Mouse (Mus musculus) B cell, adult 2 months (primary cell): ENCODE measurements around the gene Gm49345.
A peak's percentile ranks its signal among the peaks of the same experiment; 100 is the strongest.
"Not testable (repeated sequence)": the region's sequence is repeated elsewhere in the genome, so short reads cannot be mapped to it uniquely, and the experiment has no call there.

Experiments used
- DNase-seq, 2 experiments: peaks; one replicate each; pipeline ENCODE4 v3.0.0; 2022

Gene Gm49345

DNA sequence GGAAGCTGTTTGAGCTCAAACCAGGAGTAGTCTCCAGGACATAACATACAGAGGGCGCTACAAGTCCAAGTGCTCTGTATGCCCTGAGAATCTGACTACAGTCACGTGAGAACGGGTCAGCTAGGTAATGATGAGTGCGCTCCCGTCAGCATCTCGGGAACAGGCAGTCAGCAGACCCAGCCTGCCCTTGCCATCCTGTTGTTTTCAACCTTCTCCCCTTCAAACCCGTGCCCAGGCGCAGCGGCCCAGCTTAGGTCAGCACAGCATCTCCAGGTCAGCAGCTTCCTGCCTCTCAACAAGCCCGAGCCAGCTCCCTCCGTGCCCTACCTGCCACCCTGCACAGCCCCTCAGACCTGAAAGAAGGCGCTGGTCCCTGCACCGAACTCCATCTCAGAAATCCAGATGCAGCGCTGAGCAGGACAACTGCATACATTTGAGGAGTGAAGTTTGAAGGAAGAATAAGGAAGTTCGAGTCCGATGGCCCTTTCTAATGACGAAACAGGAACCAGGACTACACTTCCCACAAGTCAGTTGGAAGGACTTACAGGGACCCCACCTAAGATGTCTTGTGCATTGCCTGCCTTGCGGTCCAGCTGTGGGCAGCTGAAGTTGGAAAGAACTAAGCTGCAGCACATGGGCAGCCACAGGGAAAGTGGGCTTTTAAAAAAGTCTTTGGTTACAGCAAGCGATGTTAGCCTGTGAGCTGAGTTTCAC is at the start of gene Gm49345, which contains the start of gene Zfp729a:
Gm49345 (minus strand) TSS at position 476 of the 714 bp plus-strand sequence.
Zfp729a (minus strand) TSS at position 498 of the 714 bp plus-strand sequence.
- peak; percentile 84 to 88 for DNase-seq

DNA sequence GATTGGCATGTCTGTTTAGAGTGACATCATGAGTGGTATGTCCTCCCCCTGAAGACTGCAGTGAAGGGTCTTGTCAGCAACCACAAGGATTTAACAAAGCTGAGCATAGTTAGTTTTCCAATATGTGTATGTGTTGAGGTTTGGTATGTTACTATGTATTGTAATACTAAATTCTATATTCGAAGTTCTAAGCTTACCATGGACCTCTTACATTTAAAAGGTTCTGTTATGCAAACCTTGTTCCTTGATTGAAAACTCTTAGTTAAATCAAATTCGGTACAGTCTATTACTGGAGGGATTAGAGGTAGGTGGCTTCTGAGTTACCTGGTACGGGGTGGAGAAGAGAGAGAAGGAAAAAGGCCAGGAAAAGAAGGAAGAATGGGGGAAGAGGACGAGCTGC is 49.4 kb upstream of the Gm49345 start, which contains the start of gene Zfp738:
Zfp738 (minus strand) TSS at position 101 of the 400 bp plus-strand sequence.
- no peak for DNase-seq

DNA sequence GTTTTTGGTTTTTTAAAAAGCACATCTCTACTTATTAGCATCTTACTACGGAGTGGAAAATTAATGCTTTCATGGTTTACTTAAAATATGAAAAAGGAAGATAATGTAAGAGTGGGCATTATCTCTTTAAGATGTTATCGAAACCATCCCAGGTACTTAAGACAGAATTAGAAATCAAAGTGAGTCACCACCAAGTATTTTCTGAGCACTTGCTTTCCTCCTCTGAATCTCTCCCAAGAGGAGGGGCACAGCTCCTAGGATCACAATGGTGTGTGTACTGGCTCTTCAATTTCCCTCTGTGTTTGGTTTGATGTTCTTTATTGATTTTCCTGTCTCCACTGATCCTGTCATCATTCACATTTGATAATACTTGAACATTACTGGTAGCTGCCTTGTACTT is 46.3 kb upstream of the Gm49345 start:
- DNase-seq, result not testable (repeated sequence)

DNA sequence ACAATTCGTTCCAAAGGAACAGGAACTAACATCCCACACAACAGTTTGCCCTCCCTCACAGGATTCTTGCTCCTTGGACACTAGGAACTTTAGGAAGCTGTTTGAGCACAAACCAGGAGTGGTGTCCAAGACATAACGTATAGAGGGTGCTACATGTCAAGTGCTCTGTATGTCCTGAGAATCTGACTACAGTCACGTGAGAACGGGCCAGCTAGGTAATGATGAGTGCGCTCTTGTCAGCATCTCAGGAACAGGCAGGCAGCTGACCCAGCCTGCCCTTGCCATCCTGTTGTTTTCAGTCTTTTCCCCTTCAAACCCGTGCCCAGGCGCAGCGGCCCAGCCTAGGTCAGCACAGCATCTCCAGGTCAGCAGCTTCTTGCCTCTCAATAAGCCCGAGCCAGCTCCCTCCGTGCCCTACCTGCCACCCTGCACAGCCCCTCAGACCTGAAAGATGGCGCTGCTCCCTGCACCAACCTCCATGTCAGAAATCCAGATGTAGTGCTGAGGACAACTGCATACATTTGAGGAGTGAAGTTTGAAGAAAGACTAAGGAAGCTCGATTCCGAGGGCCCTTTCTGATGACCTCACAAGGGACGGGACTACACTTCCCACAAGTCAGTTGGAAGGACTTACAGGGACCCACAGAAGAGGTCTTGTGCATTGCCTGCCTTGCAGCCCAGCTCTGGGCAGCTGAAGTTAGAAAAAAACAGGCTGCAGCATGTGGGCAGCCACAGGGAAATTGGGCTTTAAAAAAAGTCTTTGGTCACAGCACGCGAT is 45.6 kb upstream of the Gm49345 start:
- peak; percentile 85 to 89 for DNase-seq

DNA sequence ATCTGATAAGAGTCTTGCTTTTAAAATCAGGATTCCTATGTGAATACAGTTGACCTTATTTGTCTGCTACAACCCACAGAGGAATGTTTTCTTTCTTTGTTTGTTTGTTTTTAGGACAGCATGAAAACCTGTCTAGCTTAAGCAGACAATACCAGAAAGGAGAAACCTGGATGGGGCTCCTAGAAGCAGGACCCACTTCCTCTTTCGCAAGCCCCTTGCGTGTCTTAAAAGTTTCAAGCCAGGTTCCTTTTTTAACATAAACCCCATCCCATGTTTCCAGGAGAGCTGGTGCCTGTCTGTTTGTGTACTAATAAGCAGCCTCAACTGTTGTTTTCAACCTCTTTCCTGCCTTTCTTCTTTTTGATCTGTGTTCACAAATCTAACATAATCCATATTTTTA is 37.3 kb upstream of the Gm49345 start:
- no peak for DNase-seq

DNA sequence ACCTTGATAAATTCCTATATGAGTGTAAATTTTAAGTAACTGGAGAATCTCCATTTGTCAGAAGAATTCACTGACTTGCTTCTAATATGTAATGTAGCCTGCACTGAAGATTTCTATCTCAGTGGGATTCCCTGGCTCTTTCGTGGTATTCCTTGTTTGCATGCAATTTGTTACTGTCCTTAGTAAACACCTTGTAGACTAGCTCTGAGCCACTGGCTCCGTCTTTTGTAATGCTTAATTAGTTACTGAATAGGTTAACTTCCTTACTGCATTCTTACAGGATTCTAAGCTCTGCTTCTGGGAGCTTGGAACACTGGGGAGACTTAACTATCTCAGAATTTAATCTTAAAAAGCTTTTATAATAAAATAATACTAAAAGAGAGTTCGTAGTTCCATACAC is 14.9 kb upstream of the Gm49345 start:
- no peak for DNase-seq

DNA sequence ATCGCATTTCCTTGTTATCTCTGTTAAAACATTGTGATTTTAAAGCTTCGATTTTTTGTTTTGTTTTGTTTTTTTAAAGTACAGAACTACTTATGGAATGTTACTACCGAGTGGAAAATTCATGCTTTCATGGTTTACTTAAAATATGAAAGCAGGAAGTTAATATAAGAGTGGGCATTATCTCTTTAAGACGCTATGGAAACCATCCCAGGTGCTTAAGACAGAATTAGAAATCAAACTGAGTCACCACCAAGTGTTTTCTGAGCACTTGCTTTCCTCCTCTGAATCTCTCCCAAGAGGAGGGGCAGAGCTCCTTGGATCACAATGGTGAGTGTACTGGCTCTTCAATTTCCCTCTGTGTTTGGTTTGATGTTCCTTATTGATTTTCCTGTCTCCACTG is 27.5 kb downstream of the Gm49345 start:
- DNase-seq, result no peak

DNA sequence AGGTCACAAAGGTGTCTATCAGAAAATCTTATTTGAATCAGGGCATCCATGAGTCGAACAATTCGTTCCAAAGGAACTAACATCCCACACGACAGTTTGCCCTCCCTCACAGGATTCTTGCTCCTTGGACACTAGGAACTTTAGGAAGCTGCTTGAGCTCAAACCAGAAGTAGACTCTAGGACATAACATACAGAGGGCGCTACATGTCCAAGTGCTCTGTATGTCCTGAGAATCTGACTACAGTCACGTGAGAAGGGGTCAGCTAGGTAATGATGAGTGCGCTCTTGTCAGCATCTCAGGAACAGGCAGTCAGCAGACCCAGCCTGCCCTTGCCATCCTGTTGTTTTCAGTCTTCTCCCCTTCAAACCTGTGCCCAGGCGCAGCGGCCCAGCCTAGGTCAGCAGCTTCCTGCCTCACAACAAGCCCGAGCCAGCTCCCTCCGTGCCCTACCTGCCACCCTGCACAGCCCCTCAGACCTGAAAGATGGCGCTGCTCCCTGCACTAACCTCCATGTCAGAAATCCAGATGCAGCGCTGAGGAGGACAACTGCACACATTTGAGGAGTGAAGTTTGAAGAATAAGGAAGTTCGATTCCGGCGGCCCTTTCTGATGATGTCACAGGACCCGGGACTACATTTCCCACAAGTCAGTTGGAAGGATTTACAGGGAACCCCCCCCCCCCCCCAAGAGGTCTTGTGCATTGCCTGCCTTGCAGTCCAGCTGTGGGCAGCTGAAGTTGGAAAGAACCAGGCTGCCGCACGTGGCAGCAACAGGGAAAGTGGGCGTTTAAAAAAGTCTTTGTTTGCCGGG is 28.3 kb downstream of the Gm49345 start, which contains the start of gene Zfp729b:
Zfp729b (minus strand) TSS at position 642 of the 811 bp plus-strand sequence.
- DNase-seq, result peak; percentile 95 to 97

DNA sequence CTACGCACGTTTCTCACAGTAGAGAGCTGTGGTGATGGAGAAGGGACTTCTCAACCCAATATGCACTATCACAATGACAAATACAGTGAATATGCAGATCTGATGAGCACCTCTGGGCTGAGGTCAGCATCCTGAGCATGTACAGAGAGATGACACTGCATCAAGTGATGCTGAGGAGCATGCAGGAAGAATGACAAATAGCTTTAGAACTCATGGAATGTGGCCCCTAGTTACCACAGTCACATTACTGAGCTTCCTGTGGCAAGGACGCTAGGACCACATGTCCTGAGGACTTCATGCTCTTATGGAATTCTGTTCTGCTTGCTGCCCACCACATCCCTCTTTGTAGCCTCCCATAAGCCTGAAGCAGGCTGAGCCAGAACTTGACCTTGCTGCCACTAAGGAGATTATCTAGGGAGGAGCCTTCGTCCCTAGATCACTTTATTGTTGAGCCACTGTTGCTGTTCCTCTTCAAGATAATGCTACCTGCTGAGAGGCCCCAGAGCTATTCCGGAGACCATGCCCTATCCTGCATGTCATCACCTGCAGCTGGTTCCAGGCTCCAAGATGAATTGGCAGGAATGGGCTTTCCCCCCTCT is 64.9 kb downstream of the Gm49345 start:
- no peak for DNase-seq

DNA sequence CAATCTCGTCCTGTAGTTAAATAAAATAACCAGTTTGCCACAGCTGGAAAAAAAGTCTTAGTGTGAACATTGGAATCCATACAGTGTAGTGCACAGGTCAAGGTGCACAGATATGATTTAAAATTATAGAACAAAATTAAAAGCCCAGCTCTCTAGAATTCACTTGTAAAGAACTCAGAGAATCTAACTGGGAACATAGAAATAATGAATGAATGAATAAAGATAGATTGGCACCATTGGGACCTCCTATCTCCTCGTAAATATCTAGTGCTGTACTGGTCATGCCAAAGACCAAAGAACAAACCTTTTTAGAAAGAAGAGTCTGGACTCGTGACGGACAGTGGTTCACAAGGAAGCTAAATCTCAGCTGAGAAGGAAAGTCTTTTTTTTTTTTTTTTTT is 83.8 kb downstream of the Gm49345 start, which contains the start of gene Zfp748:
Zfp748 (minus strand) TSS at position 101 of the 400 bp plus-strand sequence.
- no peak for DNase-seq

DNA sequence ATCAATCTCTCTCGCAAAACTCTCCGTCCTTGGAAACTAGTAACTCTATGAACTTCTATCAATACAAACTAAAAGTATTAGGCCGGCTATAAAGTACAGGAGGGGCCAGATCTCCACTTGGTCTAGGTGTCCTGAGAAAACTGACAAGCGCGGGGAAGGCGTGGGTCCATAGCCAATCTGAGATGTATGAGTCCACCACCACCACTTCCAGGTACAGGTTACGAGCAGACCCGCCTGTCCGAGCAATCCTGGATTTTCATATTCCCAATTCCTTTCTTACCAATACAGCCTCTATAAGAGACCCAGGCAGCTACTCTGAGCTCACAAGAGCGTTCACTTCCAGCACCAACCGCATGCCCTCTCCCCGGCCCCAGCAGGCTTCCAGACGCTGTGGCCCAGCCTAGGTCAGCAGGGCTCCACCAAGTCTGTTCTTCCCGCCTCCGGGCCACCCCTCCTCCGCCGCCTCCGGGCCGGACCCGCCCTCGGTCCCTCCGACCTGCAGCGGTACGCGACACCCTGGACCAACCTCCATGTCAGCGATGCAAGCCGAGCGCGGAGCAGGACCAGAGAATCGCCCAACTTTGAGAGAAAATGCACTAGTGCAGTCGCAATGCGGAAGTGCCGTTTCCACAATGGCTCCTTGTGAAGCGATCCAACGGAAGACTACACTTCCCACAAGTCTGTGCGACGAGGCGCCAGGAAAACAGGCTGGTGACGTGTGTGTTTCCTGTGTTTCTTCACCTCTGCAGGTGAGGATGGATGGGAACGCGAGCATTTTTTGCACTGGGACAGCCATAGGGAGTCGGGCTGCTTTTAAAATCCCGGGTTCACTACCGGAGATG is 84.8 kb downstream of the Gm49345 start:
- DNase-seq, result peak; percentile 80 to 84

DNA sequence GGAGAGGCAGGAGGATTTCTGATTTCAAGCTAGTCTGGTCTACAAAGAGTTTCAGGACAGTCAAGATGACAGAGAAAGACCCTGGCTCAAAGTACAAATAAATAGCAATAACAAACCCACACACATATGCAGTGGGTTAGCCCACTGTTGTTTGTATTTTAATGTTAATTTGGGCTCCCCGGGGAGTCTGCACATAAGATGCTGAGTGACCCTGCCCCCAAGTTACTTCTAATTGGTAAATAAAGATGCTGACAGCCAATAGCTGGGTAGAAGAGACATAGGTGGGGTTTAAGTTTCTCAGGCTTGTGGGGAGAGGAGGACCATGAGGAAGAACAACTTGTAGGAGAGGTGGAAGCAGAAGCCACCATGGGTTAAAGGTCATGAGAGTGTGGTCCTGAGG is 91.6 kb downstream of the Gm49345 start:
- DNase-seq, result no peak
